Mouse (Mus musculus) myocyte (in vitro differentiated cells): ENCODE measurements at regions not wholly inside any gene's neighbourhood (a gene's known extent, or its start where the extent isn't known, plus 50 kb on each side); places are given as distances from the start of the nearest gene placed in this dataset.

Experiments
- MAX ChIP-seq: IDR thresholded peaks from one replicate; pipeline ENCODE4 v1.6.1; 2011; ENCODE audit warnings: low read depth, mild to moderate bottlenecking, control low read depth
- MYOD1 ChIP-seq, 3 experiments: IDR thresholded peaks; one replicate each; pipeline ENCODE4 v1.6.1; 2011; ENCODE audit warnings: control low read depth in 2 of 3, low read depth in 2 of 3, mild to moderate bottlenecking in 2 of 3, moderate library complexity in 1 of 3; ENCODE audit not compliant: insufficient read length in 2 of 3, control insufficient read depth in 1 of 3
- POLR2A ChIP-seq: IDR thresholded peaks from one replicate; pipeline ENCODE4 v1.6.1; 2011; ENCODE audit warnings: low read depth, mild to moderate bottlenecking, control low read depth, moderate library complexity; ENCODE audit not compliant: insufficient read length
- SRF ChIP-seq: IDR thresholded peaks from one replicate; pipeline ENCODE4 v1.6.1; 2011; ENCODE audit warnings: low read depth; ENCODE audit not compliant: control insufficient read depth, insufficient read length
- TCF12 ChIP-seq: IDR thresholded peaks from one replicate; pipeline ENCODE4 v1.6.1; 2011; ENCODE audit warnings: mild to moderate bottlenecking, control low read depth; ENCODE audit not compliant: poor library complexity, insufficient read depth, severe bottlenecking
- USF1 ChIP-seq: IDR thresholded peaks from one replicate; pipeline ENCODE4 v1.6.1; 2011; ENCODE audit warnings: low read depth, mild to moderate bottlenecking, control low read depth, moderate library complexity

- no peak for TF ChIP-seq SRF
- no peak for TF ChIP-seq MYOD1 (IDR thresholded peaks at IDR 0.05; ENCODE audit: control insufficient read depth in 1 of 3, insufficient read length in 2 of 3, low read depth in 2 of 3)
- no peak for TF ChIP-seq TCF12
- no peak for TF ChIP-seq POLR2A
- TF ChIP-seq USF1: no peak
- no peak for TF ChIP-seq MAX
These were observed 283.4 kb upstream of the Kirrel3 start for GRCm38 (mm10) chr9:34202122-34202941.
